Mouse (Mus musculus) olfactory bulb, adult 2 months (tissue): ENCODE results near the gene Olfr378. TPM values are rescaled to one million over a fixed set of nuclear protein-coding genes. Genes with fewer than 3 reads are reported as not detected.

Source experiments
- H3K27ac ChIP-seq: fragments of 200-500 bp; 2 replicates; pipeline ENCODE4 v1.5.1; 2012; ENCODE audit warnings: low read depth, low read length; ENCODE audit not compliant: insufficient read depth
- H3K4me1 ChIP-seq: fragments of 200-500 bp; 2 replicates; pipeline ENCODE4 v1.6.1; 2012; ENCODE audit warnings: low read length; ENCODE audit not compliant: control insufficient read depth, insufficient read depth
- H3K4me3 ChIP-seq: fragments of 200-500 bp; 2 replicates; pipeline ENCODE4 v1.5.1; 2012; ENCODE audit warnings: mild to moderate bottlenecking, low read depth, low read length, moderate library complexity; ENCODE audit not compliant: insufficient read depth
- CTCF ChIP-seq: fragments of 200-500 bp; IDR thresholded peaks from 2 replicates; pipeline ENCODE4 v1.5.1; 2012; ENCODE audit warnings: low read depth, mild to moderate bottlenecking, low read length, moderate library complexity; ENCODE audit not compliant: insufficient read depth
- POLR2A ChIP-seq: fragments of 200-500 bp; IDR thresholded peaks from 2 replicates; pipeline ENCODE4 v1.6.1; 2012; ENCODE audit warnings: mild to moderate bottlenecking, low read depth, low read length, moderate library complexity; ENCODE audit not compliant: insufficient read depth
- WGBS: fragments of 180-500 bp; shearing (Covaris S2); methylation state at CpG from one replicate; pipeline ENCODE4 v1.1.7; 2018; 5-methylcytosine and 5-hydroxymethylcytosine counted together
- polyA plus RNA-seq: library from polyadenylated mRNA; stranded (reverse); fragments of >200 nt; gene quantifications from 2 replicates; pipeline ENCODE4 v1.2.4, GENCODE M21; 2012; ENCODE audit warnings: low replicate concordance; ENCODE audit not compliant: missing spikeins, insufficient read depth, insufficient read length

The Olfr378 gene
- not detected in 2 replicates for polyA plus RNA-seq

DNA sequence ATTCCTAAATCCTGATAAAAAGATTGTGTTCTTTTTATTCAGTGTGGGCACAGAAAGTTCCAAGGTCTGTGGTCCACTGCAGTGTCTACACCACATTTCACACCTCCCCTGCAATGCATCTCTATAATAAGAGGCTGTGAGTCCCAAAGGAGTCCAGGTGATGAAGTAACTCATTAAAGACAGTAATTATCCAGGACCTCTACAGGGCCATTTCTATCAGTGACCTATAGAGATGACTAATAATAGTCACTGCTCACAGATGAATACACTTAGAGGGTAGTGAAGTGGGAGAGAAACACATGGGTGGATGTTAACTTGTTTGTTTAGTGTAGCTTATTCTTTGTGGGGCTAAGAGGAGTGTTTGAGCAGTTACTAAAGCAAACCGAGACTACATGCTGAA, at the start of gene Olfr378:
Olfr378 (minus strand) TSS at position 101 of the 400 bp plus-strand sequence.
- no peak within 1 kb of the TSS for H3K27ac ChIP-seq
- 88% methylated on average over 1 of the region's 1 CpGs for WGBS

GRCm38 (mm10) chr11:73457408-73457807, 29.1 kb upstream of the Olfr378 start, which contains the start of gene Olfr380:
Gene Olfr380 (minus strand): TSS chr11:73457508.
- WGBS = 86% methylated on average over 1 of the region's 1 CpGs
- Histone ChIP-seq H3K4me1 (no peaks in the 10 kb centered on the region), H3K27ac (no peak within 1 kb of the TSS), H3K4me3 (no peak within 1 kb of the TSS)
- TF ChIP-seq POLR2A = no peak
- TF ChIP-seq CTCF = no peak

More for the DNA sequence above, at the start of gene Olfr378:
- no peak for TF ChIP-seq CTCF
- TF ChIP-seq POLR2A = no peak
- Histone ChIP-seq H3K4me1 (no peaks in the 10 kb centered on the region), H3K4me3 (no peak within 1 kb of the TSS)

- Histone ChIP-seq H3K27ac (no peak within 1 kb of the TSS), H3K4me3 (no peak within 1 kb of the TSS), H3K4me1 (no peaks in the 10 kb centered on the region)
- TF ChIP-seq CTCF (no peak), POLR2A (no peak)
Observed at GRCm38 (mm10) chr11:73399514-73399913, 28.8 kb downstream of the Olfr378 start, which contains the start of gene Olfr1. Gene Olfr1 (minus strand): TSS chr11:73399614.

DNA sequence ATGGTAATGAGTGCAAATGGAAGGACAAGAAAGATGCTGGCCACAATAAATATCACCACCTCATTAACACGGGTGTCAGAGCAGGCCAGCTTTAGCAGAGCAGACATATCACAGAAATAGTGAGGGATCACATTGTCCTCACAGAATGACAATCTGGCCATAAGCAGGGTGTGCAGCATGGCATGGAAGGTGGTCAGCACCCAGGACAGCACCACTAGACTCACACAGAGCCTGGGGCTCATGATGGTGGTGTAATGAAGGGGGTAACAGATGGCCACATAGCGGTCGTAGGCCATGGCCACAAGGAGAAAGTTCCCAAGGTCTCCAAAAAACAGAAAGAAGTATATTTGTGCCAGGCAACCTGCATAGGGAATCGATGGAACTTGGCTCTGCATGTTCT, 32.9 kb downstream of the Olfr378 start:
- TF ChIP-seq POLR2A = no peak
- no peaks in the 10 kb centered on the region for H3K4me1 ChIP-seq
- no peak overlapping the region for H3K4me3 ChIP-seq
- no peak overlapping the region for H3K27ac ChIP-seq
- 73% methylated on average over 4 of the region's 4 CpGs for WGBS

Other genes starting within 250 kb of the Olfr378 start
- not detected in 2 replicates for gene Ctns, start 229.4 kb downstream of the Olfr378 start, polyA plus RNA-seq
- not detected in 2 replicates for gene Shpk, start 229.0 kb downstream of the Olfr378 start, polyA plus RNA-seq
- not detected in 2 replicates for gene Trpv1, start 194.2 kb downstream of the Olfr378 start, polyA plus RNA-seq
- gene Trpv3, start 161.1 kb downstream of the Olfr378 start, polyA plus RNA-seq = not detected in 2 replicates
- not detected in 2 replicates for gene Aspa, start 98.9 kb downstream of the Olfr378 start, polyA plus RNA-seq
- gene Gm49340, start 98.7 kb downstream of the Olfr378 start, polyA plus RNA-seq = not detected in 2 replicates
- not detected in 2 replicates for gene Spata22, start 98.7 kb downstream of the Olfr378 start, polyA plus RNA-seq
- not detected in 2 replicates for gene Olfr20, start 77.7 kb downstream of the Olfr378 start, polyA plus RNA-seq
- gene Olfr376, start 57.2 kb downstream of the Olfr378 start, polyA plus RNA-seq = not detected in 2 replicates
- not detected in 2 replicates for gene Olfr1, start 28.9 kb downstream of the Olfr378 start, polyA plus RNA-seq
- not detected in 2 replicates for gene Olfr380, start 29.0 kb upstream of the Olfr378 start, polyA plus RNA-seq
- gene Olfr381, start 63.1 kb upstream of the Olfr378 start, polyA plus RNA-seq = not detected in 2 replicates
- gene Olfr382, start 88.7 kb upstream of the Olfr378 start, polyA plus RNA-seq = not detected in 2 replicates
- gene Olfr385, start 164.5 kb upstream of the Olfr378 start, polyA plus RNA-seq = not detected in 2 replicates
- gene Olfr384, start 170.1 kb upstream of the Olfr378 start, polyA plus RNA-seq = not detected in 2 replicates